Mouse (Mus musculus) thymus, postnatal 10 days (tissue): ENCODE measurements around the gene Nectin2.

Experiments used
- DNase-seq, 2 experiments: peaks; one replicate each; pipeline ENCODE4 v3.0.0; 2021; ENCODE audit warnings: low spot score in 2 of 2

Nectin2 gene

DNA sequence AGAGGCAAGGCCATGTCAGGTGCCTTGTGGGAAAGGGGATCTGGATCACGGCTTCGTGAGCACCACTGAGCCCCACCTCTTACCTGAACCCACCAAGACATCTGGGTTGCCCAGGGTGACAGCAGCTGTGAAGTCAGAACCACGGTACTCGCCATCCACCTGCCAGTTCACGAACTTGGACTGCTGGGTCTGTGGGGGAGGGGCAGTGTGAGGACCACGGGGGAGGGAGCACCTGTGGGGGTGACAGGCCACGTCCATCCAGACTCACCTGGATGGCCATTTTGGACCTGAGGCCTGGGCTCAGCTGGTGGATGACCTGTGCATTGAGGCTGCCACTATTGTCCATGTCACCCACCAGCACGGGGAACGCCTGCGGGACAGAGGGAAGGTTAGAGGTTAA is 39.6 kb downstream of the Nectin2 start:
- DNase-seq, result no peak

- DNase-seq, result no peak
Measured at GRCm38 (mm10) chr7:19705271-19705670, 45.0 kb downstream of the Nectin2 start.

GRCm38 (mm10) chr7:19704475-19704874 is 45.8 kb downstream of the Nectin2 start:
- DNase-seq, result no peak

DNA sequence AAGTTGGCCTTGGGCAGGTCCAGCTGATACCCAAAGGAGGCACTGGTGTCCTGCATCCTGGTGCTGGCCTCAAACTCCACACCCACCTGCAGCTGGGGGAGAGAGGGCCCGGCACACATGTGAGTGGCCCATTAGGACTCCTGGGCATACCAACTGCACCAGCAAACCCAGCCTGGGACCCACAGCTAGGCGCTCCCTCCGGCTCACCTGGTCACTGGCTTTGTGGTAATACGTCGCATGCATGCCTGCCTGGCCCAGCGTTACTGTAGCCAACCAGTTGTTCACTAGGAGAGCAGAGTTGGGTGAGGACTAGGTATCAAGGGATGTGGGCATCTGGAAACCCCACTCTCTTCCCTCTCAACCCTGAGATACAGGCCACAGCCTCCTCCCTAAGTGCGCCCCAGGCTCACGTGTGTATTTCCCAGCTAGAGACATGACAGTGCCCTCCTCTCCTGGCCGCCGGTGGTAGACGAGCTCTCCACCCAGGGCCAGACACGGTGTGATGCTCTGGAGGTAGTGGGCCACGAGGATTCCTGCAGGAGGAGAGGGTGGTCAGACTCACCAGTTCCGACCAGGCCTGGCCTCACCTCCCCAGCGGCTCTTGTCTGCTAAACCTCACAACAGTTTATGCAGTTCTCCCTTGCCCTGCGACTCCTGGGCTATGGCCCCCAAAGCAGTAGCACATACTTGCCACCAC is 47.3 kb downstream of the Nectin2 start:
- no peak for DNase-seq

DNA sequence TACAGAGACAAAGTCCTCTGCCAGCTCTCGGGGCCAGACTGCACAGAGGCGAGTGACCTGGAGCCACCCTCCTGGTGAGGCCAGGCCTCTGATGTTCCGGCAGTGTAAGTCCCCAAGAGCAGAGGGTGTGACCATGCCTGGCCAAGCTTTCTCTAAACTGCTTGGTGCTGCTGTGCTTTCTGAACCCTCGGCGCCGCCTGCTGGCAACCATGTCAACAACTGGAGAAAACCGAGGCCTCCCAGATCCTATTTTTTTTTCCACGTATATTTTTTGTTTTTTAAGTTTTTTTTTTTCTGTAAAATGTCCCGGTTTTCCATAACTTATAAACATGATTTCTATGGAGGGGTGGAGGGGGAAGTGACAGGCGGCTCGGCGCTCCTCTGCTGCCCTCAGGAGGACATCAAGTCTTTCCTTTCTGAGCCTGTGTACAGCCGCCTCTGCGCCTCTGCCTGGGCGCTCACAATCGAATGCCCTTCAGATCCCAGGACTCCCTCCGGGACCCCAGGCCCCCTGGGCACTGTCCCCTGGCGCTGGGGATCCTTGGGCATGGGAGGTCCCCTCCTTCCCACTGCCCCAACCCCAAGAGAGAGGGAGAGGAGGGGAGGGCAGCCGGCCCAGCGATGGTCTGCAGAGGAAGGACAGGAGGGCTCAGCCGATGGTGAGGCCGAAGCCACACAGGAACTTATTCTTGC is 49.1 kb downstream of the Nectin2 start:
- peak; percentile 51 to 52 for DNase-seq

DNA sequence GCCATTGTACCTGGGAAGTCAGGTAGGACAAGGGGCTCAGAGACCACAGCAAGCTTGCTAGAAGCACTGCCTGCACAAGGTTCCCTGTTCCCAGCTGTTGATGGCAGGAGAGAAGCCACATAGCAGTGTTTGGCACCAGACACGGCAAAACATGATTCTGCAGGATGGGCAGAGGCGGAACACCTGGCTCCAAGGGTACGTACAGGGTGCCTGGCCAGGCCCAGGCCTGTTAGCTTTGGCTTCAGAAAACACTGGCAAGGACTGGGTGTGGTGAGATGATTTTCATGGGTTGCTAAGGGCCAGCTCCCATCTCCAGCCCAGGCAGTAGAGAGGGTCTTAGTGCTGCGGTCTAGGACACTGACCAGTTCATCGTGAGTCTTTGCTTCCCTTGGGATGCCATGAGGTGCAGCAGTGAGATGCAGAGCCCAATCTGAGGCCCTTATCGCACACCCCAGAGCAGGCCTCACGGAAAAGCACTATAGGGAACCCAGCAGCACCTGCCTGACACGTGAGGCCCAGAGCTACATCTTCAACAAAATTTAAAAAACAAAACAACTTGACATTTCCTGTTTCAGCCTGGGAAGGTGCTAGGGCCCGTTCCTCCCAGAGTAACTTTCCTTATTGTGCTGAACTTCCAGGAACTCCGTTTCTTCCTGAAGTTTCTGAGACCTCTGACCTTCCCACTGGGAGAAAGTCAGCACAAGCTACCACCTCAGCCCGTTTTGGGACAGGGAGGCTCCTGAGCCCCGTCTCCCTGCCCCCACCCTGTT is 49.8 kb downstream of the Nectin2 start:
- DNase-seq, result peak in 1 of 2 experiments; percentile 15

DNA sequence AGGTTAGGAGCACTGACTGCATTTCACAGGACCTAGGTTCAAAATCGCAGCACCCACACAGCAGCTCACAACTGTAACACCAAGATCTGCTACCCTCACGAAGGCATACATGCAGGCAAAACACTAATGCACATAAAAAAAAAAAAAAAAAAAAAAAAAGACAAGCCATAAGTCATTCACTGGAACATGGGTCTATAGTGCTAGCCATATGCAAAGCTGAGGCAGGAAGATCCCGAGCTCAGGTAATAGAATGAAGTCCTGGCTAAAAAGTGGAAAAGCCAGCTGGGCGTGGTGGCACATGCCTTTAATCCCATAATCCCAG is 50.5 kb downstream of the Nectin2 start:
- DNase-seq, result no peak

- peak; percentile 22 to 28 for DNase-seq
Measured at GRCm38 (mm10) chr7:19698907-19699826, 51.1 kb downstream of the Nectin2 start, which contains the start of gene Apoe. TSS of gene Apoe (minus strand) at chr7:19699188.

GRCm38 (mm10) chr7:19697949-19698906 is 52.1 kb downstream of the Nectin2 start:
- no peak for DNase-seq

DNA sequence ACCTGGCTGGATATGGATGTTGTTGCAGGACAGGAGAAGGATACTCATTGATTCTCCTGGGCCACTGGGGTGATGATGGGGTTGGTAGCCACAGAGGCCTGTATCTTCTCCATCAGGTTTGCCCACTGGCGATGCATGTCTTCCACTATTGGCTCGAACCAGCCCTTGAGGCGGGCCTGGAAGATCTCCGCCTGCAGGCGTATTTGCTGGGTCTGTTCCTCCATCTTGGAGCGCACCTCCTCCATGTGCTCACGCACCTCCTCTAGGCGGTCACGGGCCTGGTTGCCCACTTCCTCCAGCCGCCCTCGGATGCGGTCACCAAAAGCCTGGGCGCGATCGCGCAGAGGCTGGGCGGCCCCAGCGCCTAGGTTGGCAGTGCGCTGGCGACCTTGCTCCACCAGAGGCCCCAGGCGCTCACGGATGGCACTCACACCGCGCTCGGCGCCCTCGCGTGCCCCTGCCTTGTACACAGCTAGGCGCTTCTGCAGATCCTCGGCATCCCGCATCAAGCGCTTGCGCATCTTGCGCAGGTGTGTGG is 53.9 kb downstream of the Nectin2 start:
- DNase-seq, result no peak

DNA sequence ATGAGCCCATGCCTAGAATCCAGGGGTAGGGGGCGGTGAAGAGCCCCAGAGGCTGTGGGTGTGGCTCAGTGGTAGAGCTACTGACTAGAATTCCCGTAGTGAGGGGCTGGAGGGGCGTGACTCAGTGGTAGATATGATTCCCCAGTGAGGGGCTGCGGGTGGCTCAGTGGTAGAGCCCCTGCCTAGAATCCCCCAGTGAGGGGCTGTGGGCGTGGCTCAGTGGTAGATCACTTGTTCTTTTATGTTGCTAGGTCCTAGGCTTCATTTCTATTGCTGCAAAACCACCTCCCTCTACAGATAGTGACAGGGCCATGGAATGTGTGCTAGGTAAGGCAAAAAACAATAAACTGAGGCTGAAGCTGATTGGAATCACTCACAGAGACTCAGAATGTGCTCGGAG is 54.4 kb downstream of the Nectin2 start:
- DNase-seq, result no peak

GRCm38 (mm10) chr7:19695213-19695594 is 55.1 kb downstream of the Nectin2 start:
- DNase-seq, result no peak

DNA sequence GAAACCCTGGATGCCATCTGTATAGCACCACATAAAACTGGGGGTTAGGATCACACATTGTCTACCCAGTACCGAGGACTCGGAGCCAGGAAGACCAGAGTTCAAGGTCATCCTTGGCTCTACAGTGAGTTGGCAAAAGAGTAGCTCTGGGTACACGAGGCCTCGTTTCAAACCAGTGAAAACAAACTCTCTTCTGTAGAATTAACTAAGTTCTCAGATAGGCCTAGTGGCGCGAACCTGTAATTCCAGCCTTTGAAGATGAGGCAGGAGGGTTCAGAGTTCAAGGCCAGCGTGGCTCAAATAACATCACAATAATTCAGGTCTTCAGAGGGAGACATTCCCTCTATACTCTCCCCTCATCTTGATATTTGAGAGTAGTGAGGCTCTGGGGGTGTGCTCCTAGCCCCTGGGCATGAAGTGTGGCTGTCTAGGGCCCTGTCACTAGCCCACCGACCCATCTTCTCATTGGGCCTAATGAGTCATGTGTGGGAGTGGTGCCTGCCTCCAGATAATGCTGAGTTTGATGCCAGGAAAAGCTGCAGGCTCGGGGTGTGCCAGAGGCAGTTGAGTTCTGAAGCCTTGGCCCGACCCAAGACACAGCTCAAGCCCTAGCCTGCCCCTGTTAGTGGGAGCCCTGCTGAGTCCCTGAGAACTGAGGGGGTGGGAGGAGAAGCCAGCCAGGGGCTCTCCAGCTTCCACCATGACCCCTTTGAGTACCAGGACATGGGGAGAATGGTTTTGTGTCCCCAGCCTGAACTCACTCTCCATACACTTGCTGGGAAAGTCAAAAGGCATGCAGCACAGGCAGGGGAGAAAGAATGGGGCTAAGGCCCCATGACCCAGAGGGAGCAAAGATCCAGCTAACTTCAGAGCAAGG is 55.7 kb downstream of the Nectin2 start:
- no peak for DNase-seq

GRCm38 (mm10) chr7:19693421-19693820 is 56.9 kb downstream of the Nectin2 start:
- no peak for DNase-seq

DNA sequence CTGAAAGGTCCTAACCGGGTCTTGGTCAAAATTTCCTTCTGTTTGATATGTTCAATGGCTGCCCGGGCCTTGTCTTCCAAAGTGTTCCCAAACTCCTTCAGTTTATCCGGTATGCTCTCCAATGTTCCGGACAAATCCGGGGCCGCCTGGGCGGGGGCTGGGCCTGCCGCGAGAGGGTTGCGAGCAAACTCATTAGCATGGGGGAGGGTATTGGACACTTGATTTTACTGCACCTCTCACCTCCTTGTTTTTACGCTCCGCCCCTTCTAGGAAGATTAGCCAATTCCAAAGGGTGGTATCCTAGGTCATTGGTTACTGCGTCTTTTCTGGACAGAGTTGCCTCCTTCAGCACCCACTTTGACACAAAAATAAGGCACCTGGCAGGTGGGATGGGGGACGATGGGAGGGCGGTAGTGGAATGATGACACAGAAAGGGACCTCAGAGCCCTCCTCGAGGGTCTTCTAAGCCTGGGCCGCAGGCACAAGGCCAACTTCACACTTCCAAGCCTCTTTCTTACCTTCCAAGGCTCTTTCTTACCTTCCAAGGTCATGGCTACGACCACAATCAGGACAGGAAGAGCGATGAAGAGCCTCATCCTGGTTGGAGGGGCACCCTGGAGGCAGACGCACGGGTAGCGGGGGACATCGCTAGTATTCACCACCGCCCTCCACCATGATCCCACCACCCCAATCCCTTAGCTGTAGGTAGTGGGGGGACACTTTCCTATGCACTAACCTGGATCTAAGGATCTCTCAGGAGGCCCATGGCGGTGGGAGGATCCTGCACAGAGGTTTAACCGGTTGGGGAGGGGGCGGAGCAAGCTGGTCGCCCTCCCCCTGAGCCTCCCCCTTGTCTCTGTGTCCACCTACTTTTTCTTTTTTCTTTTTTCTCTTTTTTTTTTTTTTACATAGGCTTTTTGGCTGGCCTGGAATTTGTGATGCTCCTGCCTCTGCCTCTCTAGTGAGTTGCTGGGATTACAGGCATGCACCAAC is 58.1 kb downstream of the Nectin2 start, which contains the start of gene Apoc1:
Gene Apoc1, minus strand, starts transcription at position 788 of the 993 bp plus-strand sequence.
- DNase-seq, result no peak

DNA sequence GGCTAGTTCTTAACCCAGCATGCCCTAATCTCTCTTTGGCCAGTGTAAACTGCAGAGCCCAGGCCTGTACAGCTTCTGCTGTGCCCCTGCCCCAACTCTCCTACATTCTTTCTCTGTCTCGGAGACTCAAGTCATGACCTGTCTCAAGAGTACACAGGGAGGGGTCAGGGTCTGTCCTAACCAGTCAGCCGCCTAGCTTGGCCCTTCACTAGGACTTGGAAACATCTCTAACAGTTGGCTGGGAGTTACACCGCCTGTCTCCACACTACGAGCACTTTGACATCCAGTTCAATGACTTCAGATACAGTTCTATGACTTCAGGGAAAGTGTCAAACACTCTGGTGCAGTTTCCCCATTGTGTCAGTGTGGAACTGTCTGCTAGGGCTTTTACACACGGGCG is 58.8 kb downstream of the Nectin2 start:
- no peak for DNase-seq

GRCm38 (mm10) chr7:19690845-19691244 is 59.4 kb downstream of the Nectin2 start:
- DNase-seq, result no peak

DNA sequence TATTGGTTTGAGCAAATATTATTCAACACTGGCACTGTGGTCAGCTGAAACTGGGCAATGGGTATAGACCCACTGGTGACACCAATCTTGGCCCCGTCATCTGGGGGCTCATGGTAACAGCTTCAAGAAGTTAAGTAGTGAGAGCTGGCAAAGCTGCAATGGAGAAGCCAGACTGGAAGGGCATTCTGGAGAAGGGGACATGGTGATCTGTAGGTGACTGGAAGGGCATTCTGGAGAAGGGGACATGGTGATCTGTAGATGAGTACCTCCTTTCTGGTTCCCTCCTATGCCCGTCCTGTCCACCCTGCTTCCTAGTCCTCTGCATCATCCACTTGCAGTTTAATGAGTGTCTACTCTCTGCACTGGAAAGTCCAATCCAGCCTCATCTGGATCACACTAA is 61.7 kb downstream of the Nectin2 start:
- no peak for DNase-seq
